Mouse (Mus musculus) heart, embryonic 13.5 days (tissue): ENCODE data around the gene Tceal9. TPM values are rescaled to one million over a fixed set of nuclear protein-coding genes. Genes with fewer than 3 reads are reported as not detected.

Source experiments
- ATAC-seq: fragments of 200-750 bp; cut with Nextera tagmentation; 2 replicates; pipeline ENCODE4 v1.8.0; 2017; ENCODE audit warnings: moderate TSS enrichment; ENCODE audit not compliant: insufficient number of reproducible peaks, low FRiP score, low TSS enrichment; ENCODE audit errors: extremely low read depth
- H3K27ac ChIP-seq: fragments of 300-500 bp; sonication (generic); replicated peaks from 2 replicates; pipeline ENCODE4 v1.5.1; 2015; ENCODE audit warnings: moderate library complexity, mild to moderate bottlenecking, inconsistent platforms
- H3K27me3 ChIP-seq: fragments of 300-500 bp; sonication (generic); replicated peaks from 2 replicates; pipeline ENCODE4 v1.6.1; 2015; ENCODE audit warnings: mild to moderate bottlenecking, inconsistent platforms
- H3K36me3 ChIP-seq: fragments of 300-500 bp; sonication (generic); 2 replicates; pipeline ENCODE4 v1.6.1; 2015; ENCODE audit warnings: mild to moderate bottlenecking, inconsistent platforms
- H3K4me1 ChIP-seq: fragments of 300-500 bp; sonication (generic); 2 replicates; pipeline ENCODE4 v1.6.1; 2015; ENCODE audit warnings: inconsistent platforms
- H3K4me2 ChIP-seq: fragments of 300-500 bp; sonication (generic); 2 replicates; pipeline ENCODE4 v1.6.1; 2015; ENCODE audit warnings: inconsistent platforms, mild to moderate bottlenecking, moderate library complexity
- H3K4me3 ChIP-seq: fragments of 300-500 bp; sonication (generic); 2 replicates; pipeline ENCODE4 v1.5.1; 2015; ENCODE audit warnings: moderate library complexity, mild to moderate bottlenecking, inconsistent platforms
- H3K9ac ChIP-seq: fragments of 300-500 bp; sonication (generic); 2 replicates; pipeline ENCODE4 v1.6.1; 2015; ENCODE audit warnings: inconsistent platforms, mild to moderate bottlenecking, moderate library complexity
- H3K9me3 ChIP-seq: fragments of 300-500 bp; sonication (generic); 2 replicates; pipeline ENCODE4 v1.6.1; 2016; ENCODE audit warnings: inconsistent platforms
- WGBS: fragments of 180-500 bp; shearing (Covaris S2); methylation state at CpG from one replicate; pipeline ENCODE4 v1.1.7; 2015; ENCODE audit warnings: mixed read lengths; 5-methylcytosine and 5-hydroxymethylcytosine counted together
- polyA plus RNA-seq: library from polyadenylated mRNA; unstranded; fragments of >200 nt; fragmentation: Nextera tagmentation; extraction: Ambion mirVana; gene quantifications from 2 replicates; pipeline ENCODE4 v1.2.1, GENCODE M21; 2015

Tceal9 gene
- polyA plus RNA-seq, 1 experiment from 2014 or later = 448 TPM

DNA sequence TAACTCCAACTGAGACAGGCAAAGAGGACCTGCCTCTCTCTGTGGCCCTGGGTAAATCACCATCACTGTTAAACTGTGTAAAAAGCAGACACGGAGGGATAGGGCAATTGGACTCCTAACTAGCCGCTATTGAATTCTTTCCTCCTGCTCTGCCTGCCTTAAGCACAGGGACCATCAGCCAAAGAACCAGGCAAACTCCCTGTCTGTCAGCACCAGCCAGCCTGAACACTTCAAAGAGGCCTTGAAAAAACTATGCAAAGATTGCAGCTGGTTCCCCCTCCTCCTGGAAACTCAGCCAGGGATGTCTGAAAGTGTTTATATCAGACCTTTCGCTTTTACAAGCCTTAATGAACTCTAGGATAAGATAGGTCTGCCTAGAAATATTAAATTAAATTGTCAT lies 29.7 kb downstream of the Tceal9 start:
- peaks cover 13% of the 10 kb centered on the region; the same call in 1 of the 2 replicates for H3K4me1 ChIP-seq
- 23% methylated on average over 3 of the region's 3 CpGs for WGBS
- no peak overlapping the region for H3K4me3 ChIP-seq
- H3K9me3 ChIP-seq = no peaks in the 10 kb centered on the region
- H3K4me2 ChIP-seq = peak overlapping the region; percentile 33
- peaks cover 4% of the 10 kb centered on the region; the same call in 1 of the 2 replicates for H3K27me3 ChIP-seq
- no peak overlapping the region for H3K9ac ChIP-seq
- no peak for ATAC-seq
- H3K36me3 ChIP-seq = peaks cover 6% of the 10 kb centered on the region
- H3K27ac ChIP-seq = peak overlapping the region; percentile 70

DNA sequence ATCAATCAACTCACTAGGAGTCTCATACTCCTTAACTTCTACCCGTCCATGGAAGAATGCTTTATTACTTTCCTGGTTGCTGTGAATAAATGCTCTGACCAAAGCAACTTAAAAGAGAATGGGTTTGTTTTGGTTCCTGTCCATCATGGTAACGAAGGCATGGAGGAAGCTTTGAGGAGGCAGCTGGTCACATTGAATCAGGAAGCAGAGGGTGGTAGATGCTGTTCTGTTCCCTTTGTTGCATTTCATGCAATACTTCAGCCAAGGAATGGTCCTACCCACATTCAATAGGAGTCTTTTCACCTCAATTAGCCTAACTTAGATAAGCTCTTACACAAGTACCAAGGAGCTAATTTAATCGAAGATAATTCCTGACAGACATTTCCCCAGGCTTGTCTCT lies 30.5 kb downstream of the Tceal9 start:
- no peak overlapping the region for H3K9ac ChIP-seq
- no peak overlapping the region for H3K4me3 ChIP-seq
- no peaks in the 10 kb centered on the region for H3K9me3 ChIP-seq
- H3K36me3 ChIP-seq = peaks cover 6% of the 10 kb centered on the region
- H3K27me3 ChIP-seq = peaks cover 4% of the 10 kb centered on the region; the same call in 1 of the 2 replicates
- no peak for ATAC-seq
- no peak overlapping the region for H3K4me2 ChIP-seq
- H3K4me1 ChIP-seq = peaks cover 13% of the 10 kb centered on the region; the same call in 1 of the 2 replicates
- 49% methylated on average over 3 of the region's 3 CpGs for WGBS
- H3K27ac ChIP-seq = no peak overlapping the region

DNA sequence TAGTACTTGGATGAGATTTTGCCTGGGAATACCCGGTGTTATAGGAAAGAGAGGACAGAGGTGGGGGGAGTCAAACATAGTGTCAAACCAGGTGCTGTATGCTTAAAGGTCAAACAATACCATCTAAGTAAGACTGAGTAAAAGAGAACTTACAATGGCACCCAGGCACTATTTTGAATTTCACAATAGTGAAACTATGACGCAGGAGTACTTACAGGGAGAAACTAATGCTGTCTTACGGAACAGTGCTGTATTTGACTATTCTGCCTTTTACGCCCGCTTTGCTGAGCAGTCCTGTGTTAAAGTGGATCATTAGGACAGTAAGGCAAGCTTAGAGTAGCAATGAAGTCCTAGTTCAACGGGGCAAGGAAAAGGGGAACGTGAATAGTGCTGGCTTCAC lies 32.7 kb downstream of the Tceal9 start:
- Histone ChIP-seq H3K27me3 (peaks cover 4% of the 10 kb centered on the region; the same call in 1 of the 2 replicates), H3K9me3 (no peaks in the 10 kb centered on the region), H3K9ac (no peak overlapping the region), H3K4me2 (no peak overlapping the region), H3K4me3 (no peak overlapping the region), H3K27ac (no peak overlapping the region), H3K4me1 (no peaks in the 10 kb centered on the region), H3K36me3 (no peaks in the 10 kb centered on the region)
- no peak for ATAC-seq
- WGBS = 77% methylated on average over 7 of the region's 7 CpGs

DNA sequence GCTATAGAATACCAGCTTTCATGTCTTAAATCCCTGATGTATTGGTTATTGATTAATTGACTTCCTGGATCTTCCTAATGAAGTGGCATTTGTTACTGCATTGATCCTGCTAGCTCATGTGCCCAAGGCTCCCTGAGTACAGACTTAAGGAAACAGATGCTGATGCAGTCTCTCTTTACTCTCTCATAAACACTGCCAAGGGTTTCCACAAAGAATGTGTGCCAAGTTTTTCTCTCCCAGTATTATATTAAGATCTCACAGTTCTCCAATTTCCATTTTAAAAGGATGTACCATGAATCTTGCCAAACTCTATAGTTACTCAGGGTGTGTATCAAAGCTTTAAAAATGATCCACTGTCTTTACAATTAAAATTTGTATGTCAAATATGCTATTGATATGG lies 33.5 kb downstream of the Tceal9 start:
- no peak overlapping the region for H3K9ac ChIP-seq
- H3K4me3 ChIP-seq = no peak overlapping the region
- H3K9me3 ChIP-seq = no peaks in the 10 kb centered on the region
- no peaks in the 10 kb centered on the region for H3K4me1 ChIP-seq
- ATAC-seq = no peak
- H3K36me3 ChIP-seq = no peaks in the 10 kb centered on the region
- no peak overlapping the region for H3K4me2 ChIP-seq
- no peak overlapping the region for H3K27ac ChIP-seq
- peaks cover 4% of the 10 kb centered on the region; the same call in 1 of the 2 replicates for H3K27me3 ChIP-seq

DNA sequence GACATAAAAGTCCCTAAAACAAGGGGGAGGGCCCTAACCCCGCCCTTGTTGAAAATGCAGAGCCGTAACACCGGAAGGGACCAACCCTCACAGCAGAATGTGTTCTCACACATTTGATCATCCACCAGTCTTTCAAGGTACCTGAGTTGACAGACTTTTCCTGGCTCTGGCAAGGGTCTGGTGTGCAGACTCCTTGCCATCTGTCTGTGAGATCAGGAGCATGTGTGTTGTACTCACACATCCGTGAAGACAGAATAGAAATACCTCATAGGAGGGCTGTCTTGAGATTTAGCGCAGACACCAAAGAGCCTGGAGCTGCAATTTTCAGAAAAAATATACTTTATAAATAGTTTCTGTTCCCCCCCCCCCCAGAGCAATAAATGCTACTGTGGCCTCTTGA lies 34.5 kb downstream of the Tceal9 start:
- WGBS = 73% methylated on average over 5 of the region's 5 CpGs
- Histone ChIP-seq H3K9me3 (no peaks in the 10 kb centered on the region), H3K9ac (no peak overlapping the region), H3K4me1 (no peaks in the 10 kb centered on the region), H3K36me3 (no peaks in the 10 kb centered on the region), H3K27ac (no peak overlapping the region), H3K27me3 (peaks cover 4% of the 10 kb centered on the region; the same call in 1 of the 2 replicates), H3K4me3 (no peak overlapping the region), H3K4me2 (no peak overlapping the region)
- no peak for ATAC-seq

DNA sequence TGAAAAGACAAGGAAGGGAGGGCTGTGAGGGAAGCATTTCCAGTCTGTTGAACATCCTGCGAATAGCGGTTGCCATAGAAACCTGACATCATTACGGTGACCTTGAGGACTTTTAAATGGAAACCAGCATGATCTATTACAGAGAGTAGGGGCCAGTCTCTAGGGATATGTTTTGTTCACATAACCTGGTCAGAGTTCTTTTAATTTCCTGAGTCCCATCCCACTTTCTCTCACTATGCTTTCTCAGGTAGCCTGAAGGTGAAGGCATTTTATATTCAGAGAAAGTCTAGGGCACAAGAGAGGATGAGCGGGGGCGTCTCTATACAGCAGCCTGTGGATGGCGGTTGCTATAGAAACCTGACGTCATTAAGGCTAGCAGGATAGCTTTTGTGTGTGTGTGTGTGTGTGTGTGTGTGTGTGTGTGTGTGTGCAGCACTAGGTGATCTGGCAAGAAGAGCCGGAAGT lies 46.0 kb downstream of the Tceal9 start:
- H3K4me2 ChIP-seq = no peak overlapping the region
- no peak overlapping the region for H3K27ac ChIP-seq
- H3K9ac ChIP-seq = no peak overlapping the region
- WGBS = 39% methylated on average over 8 of the region's 8 CpGs
- H3K4me1 ChIP-seq = no peaks in the 10 kb centered on the region
- no peaks in the 10 kb centered on the region for H3K27me3 ChIP-seq
- H3K36me3 ChIP-seq = no peaks in the 10 kb centered on the region
- no peaks in the 10 kb centered on the region for H3K9me3 ChIP-seq
- ATAC-seq = no peak
- H3K4me3 ChIP-seq = no peak overlapping the region

Other genes starting within 250 kb of the Tceal9 start
- 29.2 and 29.5 TPM in 2 replicates for gene Arxes1, start 211.7 kb upstream of the Tceal9 start, polyA plus RNA-seq
- gene Bex2, start 176.8 kb upstream of the Tceal9 start, polyA plus RNA-seq = 34.0 and 40.3 TPM in 2 replicates
- gene Nxf3, start 159.8 kb upstream of the Tceal9 start, polyA plus RNA-seq = 0.34 and 0.62 TPM in 2 replicates
- gene Bex4, start 106.1 kb upstream of the Tceal9 start, polyA plus RNA-seq = 195 and 204 TPM in 2 replicates
- 230 and 260 TPM in 2 replicates for gene Tceal8, start 72.7 kb upstream of the Tceal9 start, polyA plus RNA-seq
- 15.2 and 16.5 TPM in 2 replicates for gene Tceal5, start 41.2 kb upstream of the Tceal9 start, polyA plus RNA-seq
- 12.3 and 15.1 TPM in 2 replicates for gene Tceal7, start 30.3 kb upstream of the Tceal9 start, polyA plus RNA-seq
- 226 and 272 TPM in 2 replicates for gene Bex1, start 29.6 kb upstream of the Tceal9 start, polyA plus RNA-seq
- 517 and 589 TPM in 2 replicates for gene Bex3, start 25.2 kb downstream of the Tceal9 start, polyA plus RNA-seq